Mouse (Mus musculus) v-Abl transformed pro-B cells (cell line): ENCODE measurements around the gene Zfp687.

ENCODE experiments used
- in situ Hi-C, 2 experiments: fragments of 400-800 bp; cut with MboI; formaldehyde crosslinking; loops; one replicate each; pipeline ENCODE4 v1.15.1; 2025; ENCODE audit not compliant: unreplicated experiment in 2 of 2

The Zfp687 gene

DNA sequence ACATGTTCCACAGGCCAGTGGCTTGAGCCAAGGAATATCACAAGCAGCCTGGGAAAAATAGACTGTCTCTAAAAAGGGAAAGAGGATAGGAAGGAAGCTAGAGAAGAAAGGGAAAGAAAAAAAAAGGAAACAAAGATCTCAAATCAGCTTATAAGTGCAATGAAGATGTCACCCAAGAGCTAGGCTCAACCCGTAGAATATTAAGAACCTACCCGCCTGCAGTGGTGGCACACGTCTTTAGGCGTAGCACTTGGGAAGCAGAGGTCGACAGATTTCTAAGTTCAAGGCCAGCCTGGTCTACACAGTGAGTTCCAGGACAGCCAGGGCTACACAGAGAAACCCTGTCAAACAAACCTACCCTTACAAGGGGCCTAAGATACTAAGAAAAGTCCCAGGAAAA, 41.6 kb downstream of the Zfp687 start:
- in situ Hi-C loops, result no loop called here

DNA sequence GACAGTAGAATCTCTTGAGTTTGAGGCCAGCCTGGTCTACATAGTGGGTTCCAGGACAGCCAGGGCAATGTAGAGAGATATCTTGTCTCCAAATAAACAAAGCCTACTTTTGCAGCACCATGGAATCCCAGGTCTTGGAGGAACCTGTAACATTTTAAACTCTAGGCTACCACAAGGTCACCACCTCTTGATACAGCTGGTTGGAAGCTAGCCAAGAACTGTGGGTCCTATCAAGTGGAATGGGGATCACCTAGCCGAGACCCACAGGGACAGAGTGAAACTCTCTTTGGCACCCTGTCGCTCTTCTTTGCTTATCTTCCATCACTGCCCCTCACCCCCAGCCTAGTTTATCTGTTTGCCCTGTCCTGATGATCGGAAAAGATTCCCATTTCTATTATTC, 42.7 kb downstream of the Zfp687 start:
- in situ Hi-C loops, result no loop called here

- in situ Hi-C loops, result no loop called here
Observed at GRCm38 (mm10) chr3:94965878-94966277, 49.4 kb downstream of the Zfp687 start.

DNA sequence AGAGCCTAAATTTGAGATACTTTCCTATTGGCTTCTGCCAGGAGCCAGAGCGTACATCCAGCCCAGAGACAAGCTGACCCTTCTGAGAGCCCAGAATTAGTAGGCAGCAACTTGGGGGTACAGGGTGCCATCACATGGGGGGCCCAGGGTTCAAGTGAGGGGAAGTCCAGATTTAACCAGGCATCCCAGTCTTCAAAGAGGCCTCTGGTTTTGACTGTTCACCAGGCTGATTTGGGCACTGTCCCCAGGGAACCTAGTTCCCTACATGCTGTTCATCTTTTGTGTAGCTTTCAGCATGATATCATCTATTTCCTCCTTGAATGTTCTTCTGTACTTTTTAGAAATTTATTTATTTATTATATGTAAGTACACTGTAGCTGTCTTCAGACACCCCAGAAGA, 50.3 kb downstream of the Zfp687 start:
- in situ Hi-C loops, result no loop called here

GRCm38 (mm10) chr3:94960322-94960721, 54.9 kb downstream of the Zfp687 start:
- in situ Hi-C loops, result no loop called here

- in situ Hi-C loops, result loop anchor here in 1 of 2 experiments (5.0 kb wide), 1 partner anchor 37 kb away; no protein-coding TSS in a partner anchor
Observed at GRCm38 (mm10) chr3:94959871-94960270, 55.4 kb downstream of the Zfp687 start.

DNA sequence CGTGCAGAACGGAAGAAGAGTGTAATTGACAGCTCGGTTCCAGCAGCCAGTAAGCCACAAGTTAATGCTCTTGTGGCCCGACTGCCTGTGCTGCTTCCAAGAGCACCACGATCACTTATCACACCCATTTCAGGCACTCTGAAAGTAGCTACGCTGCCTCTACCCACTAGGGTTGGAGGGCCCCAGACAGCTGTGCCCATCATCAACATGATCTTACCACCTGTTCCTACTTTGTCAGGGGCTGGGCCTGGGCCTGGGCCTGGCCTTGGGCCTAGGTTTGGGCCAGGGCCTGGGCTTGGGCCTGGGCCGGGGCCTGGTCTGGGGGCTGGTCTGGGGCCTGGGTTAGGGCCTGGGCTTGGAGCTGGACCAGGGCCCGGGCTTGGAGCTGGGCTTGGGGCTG, 57.0 kb downstream of the Zfp687 start:
- in situ Hi-C loops, result loop anchor here in 1 of 2 experiments (5.0 kb wide), 1 partner anchor 39 kb away; no protein-coding TSS in a partner anchor
